Mouse (Mus musculus) E14TG2a.4 (cell line): Measurements from ENCODE around the gene Grik2.

Source experiments
- CTCF ChIP-seq: conservative IDR thresholded peaks from 2 replicates; pipeline ENCODE4 v1.5.1; 2014; ENCODE audit warnings: low read length
- POU5F1 ChIP-seq: IDR thresholded peaks from 2 replicates; pipeline ENCODE4 v1.6.1; 2014; ENCODE audit warnings: low read length, borderline replicate concordance

DNA sequence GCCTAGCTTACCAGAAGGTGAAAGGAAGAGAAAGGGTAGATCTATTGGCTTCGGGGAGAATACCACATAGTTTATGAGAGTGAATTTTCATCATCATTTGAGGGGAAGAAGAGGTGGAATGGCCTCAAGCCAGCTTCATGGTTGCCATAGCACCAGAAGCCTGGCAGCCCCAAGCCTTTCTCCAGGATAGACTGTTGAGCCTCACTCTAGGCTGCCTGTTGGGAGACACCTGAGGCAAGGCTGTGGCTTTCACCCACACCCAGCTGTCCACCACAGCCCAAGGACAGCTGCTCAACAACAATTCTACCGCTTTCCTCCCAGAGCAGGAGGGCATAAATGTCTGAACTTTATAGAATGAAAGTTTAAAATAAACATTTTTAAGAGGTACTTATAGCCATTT lies 8.1 kb downstream of the Grik2 start:
- no peak for TF ChIP-seq CTCF
- TF ChIP-seq POU5F1, result no peak
